Mouse (Mus musculus): ENCODE measurements around the gene Hoxb5. TPM values are rescaled to one million over a fixed set of nuclear protein-coding genes. Genes with fewer than 3 reads are reported as not detected.

The Hoxb5 gene
- polyA plus RNA-seq, 1 experiment from 2014 or later = 5.5 TPM

- ATAC-seq (ENCODE audit: extremely low read depth, insufficient number of reproducible peaks, low FRiP score, low TSS enrichment) = no peak
- H3K27me3 ChIP-seq (replicated peaks) = peaks cover 99% of the 10 kb centered on the region
- no peaks in the 10 kb centered on the region for H3K36me3 ChIP-seq
- H3K9me3 ChIP-seq = no peaks in the 10 kb centered on the region
- H3K27ac ChIP-seq (replicated peaks) = no peak overlapping the region
- no peak overlapping the region for H3K9ac ChIP-seq
- no peaks in the 10 kb centered on the region for H3K4me1 ChIP-seq
- no peak overlapping the region for H3K4me3 ChIP-seq
- WGBS = 1% methylated on average over 33 of the region's 33 CpGs
- no peak overlapping the region for H3K4me2 ChIP-seq
Measured at GRCm38 (mm10) chr11:96263636-96264389, 39.3 kb upstream of the Hoxb5 start.

GRCm38 (mm10) chr11:96264390-96265020 is 38.6 kb upstream of the Hoxb5 start:
- WGBS = 11% methylated on average over 8 of the region's 8 CpGs
- Histone ChIP-seq H3K4me1 (no peaks in the 10 kb centered on the region), H3K36me3 (no peaks in the 10 kb centered on the region), H3K4me2 (no peak overlapping the region), H3K27me3 (replicated peaks) (peaks cover 99% of the 10 kb centered on the region), H3K27ac (replicated peaks) (no peak overlapping the region), H3K4me3 (no peak overlapping the region), H3K9ac (no peak overlapping the region), H3K9me3 (no peaks in the 10 kb centered on the region)
- no peak for ATAC-seq (ENCODE audit: extremely low read depth, insufficient number of reproducible peaks, low FRiP score, low TSS enrichment)

GRCm38 (mm10) chr11:96265954-96266353 is 37.2 kb upstream of the Hoxb5 start:
- no peaks in the 10 kb centered on the region for H3K36me3 ChIP-seq
- H3K4me2 ChIP-seq = no peak overlapping the region
- H3K9me3 ChIP-seq = no peaks in the 10 kb centered on the region
- no peak overlapping the region for H3K27ac ChIP-seq (replicated peaks)
- no peak for ATAC-seq (ENCODE audit: extremely low read depth, insufficient number of reproducible peaks, low FRiP score, low TSS enrichment)
- WGBS = 2% methylated on average over 7 of the region's 7 CpGs
- H3K27me3 ChIP-seq (replicated peaks) = peaks cover 99% of the 10 kb centered on the region
- peaks cover 3% of the 10 kb centered on the region; the same call in 1 of the 2 replicates for H3K4me1 ChIP-seq
- H3K4me3 ChIP-seq = no peak overlapping the region
- no peak overlapping the region for H3K9ac ChIP-seq

GRCm38 (mm10) chr11:96267021-96267920 is 35.9 kb upstream of the Hoxb5 start:
- H3K4me1 ChIP-seq = peaks cover 16% of the 10 kb centered on the region
- ATAC-seq (ENCODE audit: extremely low read depth, insufficient number of reproducible peaks, low FRiP score, low TSS enrichment) = no peak
- no peak overlapping the region for H3K9ac ChIP-seq
- H3K4me3 ChIP-seq = no peak overlapping the region
- no peak overlapping the region for H3K27ac ChIP-seq (replicated peaks)
- WGBS = 17% methylated on average over 7 of the region's 7 CpGs
- H3K4me2 ChIP-seq = no peak overlapping the region
- peaks cover 99% of the 10 kb centered on the region for H3K27me3 ChIP-seq (replicated peaks)
- H3K9me3 ChIP-seq = no peaks in the 10 kb centered on the region
- no peaks in the 10 kb centered on the region for H3K36me3 ChIP-seq

- no peak for ATAC-seq (ENCODE audit: extremely low read depth, insufficient number of reproducible peaks, low FRiP score, low TSS enrichment)
- WGBS = 0% methylated on average over 1 of the region's 1 CpGs
Measured at GRCm38 (mm10) chr11:96268031-96268745, 34.9 kb upstream of the Hoxb5 start.

GRCm38 (mm10) chr11:96269869-96270268 is 33.3 kb upstream of the Hoxb5 start:
- no peak overlapping the region for H3K4me2 ChIP-seq
- peaks cover 19% of the 10 kb centered on the region for H3K4me1 ChIP-seq
- no peaks in the 10 kb centered on the region for H3K9me3 ChIP-seq
- H3K27me3 ChIP-seq (replicated peaks) = peaks cover 99% of the 10 kb centered on the region
- no peak overlapping the region for H3K4me3 ChIP-seq
- no peak for ATAC-seq (ENCODE audit: extremely low read depth, insufficient number of reproducible peaks, low FRiP score, low TSS enrichment)
- H3K9ac ChIP-seq = no peak overlapping the region
- WGBS = under 1% methylated on average over 19 of the region's 19 CpGs
- no peak overlapping the region for H3K27ac ChIP-seq (replicated peaks)
- H3K36me3 ChIP-seq = no peaks in the 10 kb centered on the region

More at GRCm38 (mm10) chr11:96268031-96268745, 34.9 kb upstream of the Hoxb5 start:
- Histone ChIP-seq H3K36me3 (no peaks in the 10 kb centered on the region), H3K4me2 (no peak overlapping the region), H3K9ac (no peak overlapping the region), H3K9me3 (no peaks in the 10 kb centered on the region), H3K27me3 (replicated peaks) (peaks cover 99% of the 10 kb centered on the region), H3K4me3 (no peak overlapping the region), H3K27ac (replicated peaks) (no peak overlapping the region), H3K4me1 (peaks cover 19% of the 10 kb centered on the region)

GRCm38 (mm10) chr11:96270996-96271540 is 32.1 kb upstream of the Hoxb5 start, which contains the start of gene Hoxb9:
TSS of gene Hoxb9 (plus strand) at chr11:96271457.
- Histone ChIP-seq H3K4me2 (peak within 1 kb of the TSS; percentile 55), H3K9me3 (no peaks in the 10 kb centered on the region), H3K4me1 (peaks cover 19% of the 10 kb centered on the region), H3K27me3 (replicated peaks) (peaks cover 99% of the 10 kb centered on the region), H3K9ac (no peak within 1 kb of the TSS), H3K36me3 (no peaks in the 10 kb centered on the region), H3K27ac (replicated peaks) (no peak within 1 kb of the TSS), H3K4me3 (peak within 1 kb of the TSS; percentile 43)
- no peak for ATAC-seq (ENCODE audit: extremely low read depth, insufficient number of reproducible peaks, low FRiP score, low TSS enrichment)
- WGBS = 2% methylated on average over 40 of the region's 40 CpGs

- WGBS = under 1% methylated on average over 52 of the region's 52 CpGs
- no peak overlapping the region for H3K9ac ChIP-seq
Measured at GRCm38 (mm10) chr11:96271541-96272011, 31.6 kb upstream of the Hoxb5 start.

GRCm38 (mm10) chr11:96272024-96272921 is 30.9 kb upstream of the Hoxb5 start:
- no peaks in the 10 kb centered on the region for H3K9me3 ChIP-seq
- H3K36me3 ChIP-seq = no peaks in the 10 kb centered on the region
- WGBS = under 1% methylated on average over 58 of the region's 58 CpGs
- peak overlapping the region; percentile 55 for H3K4me2 ChIP-seq
- no peak overlapping the region for H3K9ac ChIP-seq
- H3K27me3 ChIP-seq (replicated peaks) = peaks cover 99% of the 10 kb centered on the region
- H3K4me3 ChIP-seq = peak overlapping the region; percentile 43
- H3K27ac ChIP-seq (replicated peaks) = no peak overlapping the region
- ATAC-seq (ENCODE audit: extremely low read depth, insufficient number of reproducible peaks, low FRiP score, low TSS enrichment) = no peak
- H3K4me1 ChIP-seq = peaks cover 19% of the 10 kb centered on the region

More at GRCm38 (mm10) chr11:96271541-96272011, 31.6 kb upstream of the Hoxb5 start:
- Histone ChIP-seq H3K4me2 (peak overlapping the region; percentile 55), H3K4me3 (peak overlapping the region; percentile 43), H3K4me1 (peaks cover 19% of the 10 kb centered on the region), H3K27me3 (replicated peaks) (peaks cover 99% of the 10 kb centered on the region), H3K9me3 (no peaks in the 10 kb centered on the region), H3K27ac (replicated peaks) (no peak overlapping the region), H3K36me3 (no peaks in the 10 kb centered on the region)
- 0 out of 2 replicates have a peak, but pooled peaks have one; percentile 25 for ATAC-seq (ENCODE audit: extremely low read depth, insufficient number of reproducible peaks, low FRiP score, low TSS enrichment)

- Histone ChIP-seq H3K4me3 (no peak overlapping the region), H3K36me3 (no peaks in the 10 kb centered on the region), H3K27me3 (replicated peaks) (peaks cover 100% of the 10 kb centered on the region), H3K4me2 (no peak overlapping the region), H3K4me1 (peaks cover 19% of the 10 kb centered on the region), H3K27ac (replicated peaks) (no peak overlapping the region), H3K9ac (no peak overlapping the region), H3K9me3 (no peaks in the 10 kb centered on the region)
- no peak for ATAC-seq (ENCODE audit: extremely low read depth, insufficient number of reproducible peaks, low FRiP score, low TSS enrichment)
- 5% methylated on average over 10 of the region's 10 CpGs for WGBS
Measured at GRCm38 (mm10) chr11:96274428-96274827, 28.7 kb upstream of the Hoxb5 start.
